Mouse (Mus musculus): Measurements from ENCODE around the gene Otud6a. TPM values are rescaled to one million over a fixed set of nuclear protein-coding genes. Genes with fewer than 3 reads are reported as not detected.
A peak's percentile ranks its signal among the peaks of the same experiment; 100 is the strongest.

Otud6a gene
- polyA plus RNA-seq, 1 experiment from 2014 or later = not detected

DNA sequence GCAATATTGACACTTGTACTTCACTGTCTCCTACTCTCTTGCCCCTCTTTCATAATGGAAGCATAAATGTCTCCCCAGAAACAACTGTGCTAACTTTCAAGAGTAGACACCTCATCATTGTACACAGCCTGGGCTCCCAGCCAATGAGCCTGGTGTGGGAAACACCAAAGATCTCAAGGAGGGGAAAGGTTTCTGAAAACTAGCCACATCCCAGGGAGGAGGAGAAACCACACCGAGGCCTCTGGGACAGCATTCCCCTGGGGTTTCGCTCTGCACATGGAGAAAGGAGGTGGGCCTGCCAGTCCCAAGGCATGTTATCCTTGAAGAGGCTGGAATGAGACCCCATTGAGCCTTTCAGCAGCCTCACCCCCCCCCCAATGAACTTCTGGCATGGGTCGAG, 41.3 kb downstream of the Otud6a start:
- ATAC-seq (ENCODE audit: insufficient number of reproducible peaks, insufficient read depth, low FRiP score, low TSS enrichment) = no peak
- WGBS = 87% methylated on average over 3 of the region's 3 CpGs
- Histone ChIP-seq H3K9me3 (no peaks in the 10 kb centered on the region), H3K4me1 (no peaks in the 10 kb centered on the region), H3K27me3 (peaks cover 3% of the 10 kb centered on the region; the same call in 1 of the 2 replicates), H3K9ac (no peak overlapping the region), H3K27ac (no peak overlapping the region), H3K36me3 (no peaks in the 10 kb centered on the region), H3K4me3 (no peak overlapping the region), H3K4me2 (replicated peaks) (no peak overlapping the region)

DNA sequence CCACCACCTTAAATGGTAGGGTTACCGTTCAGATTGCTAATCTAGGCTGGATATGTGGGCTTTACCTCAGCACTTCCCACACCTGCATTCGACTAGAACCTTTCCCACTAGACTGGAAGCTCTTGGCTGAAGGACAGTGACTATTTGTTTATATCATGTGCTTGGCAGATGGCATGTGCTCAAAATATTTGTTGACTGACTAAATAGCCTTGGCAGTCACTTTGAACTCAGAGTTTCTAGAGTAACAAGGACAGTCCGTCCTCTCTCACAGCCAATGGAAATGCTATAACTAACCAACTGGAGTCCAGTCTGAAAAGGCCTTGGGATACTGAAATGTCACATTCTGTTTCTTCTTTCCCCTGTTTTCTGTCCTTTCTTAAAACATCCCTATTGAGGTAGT, 42.7 kb downstream of the Otud6a start:
- H3K4me3 ChIP-seq = no peak overlapping the region
- H3K4me1 ChIP-seq = no peaks in the 10 kb centered on the region
- no peak overlapping the region for H3K4me2 ChIP-seq (replicated peaks)
- H3K9ac ChIP-seq = no peak overlapping the region
- WGBS = 79% methylated on average over 3 of the region's 3 CpGs
- H3K9me3 ChIP-seq = no peaks in the 10 kb centered on the region
- no peak for ATAC-seq (ENCODE audit: insufficient number of reproducible peaks, insufficient read depth, low FRiP score, low TSS enrichment)
- peaks cover 10% of the 10 kb centered on the region; the same call in 1 of the 2 replicates for H3K27me3 ChIP-seq
- no peaks in the 10 kb centered on the region for H3K36me3 ChIP-seq
- H3K27ac ChIP-seq = no peak overlapping the region

DNA sequence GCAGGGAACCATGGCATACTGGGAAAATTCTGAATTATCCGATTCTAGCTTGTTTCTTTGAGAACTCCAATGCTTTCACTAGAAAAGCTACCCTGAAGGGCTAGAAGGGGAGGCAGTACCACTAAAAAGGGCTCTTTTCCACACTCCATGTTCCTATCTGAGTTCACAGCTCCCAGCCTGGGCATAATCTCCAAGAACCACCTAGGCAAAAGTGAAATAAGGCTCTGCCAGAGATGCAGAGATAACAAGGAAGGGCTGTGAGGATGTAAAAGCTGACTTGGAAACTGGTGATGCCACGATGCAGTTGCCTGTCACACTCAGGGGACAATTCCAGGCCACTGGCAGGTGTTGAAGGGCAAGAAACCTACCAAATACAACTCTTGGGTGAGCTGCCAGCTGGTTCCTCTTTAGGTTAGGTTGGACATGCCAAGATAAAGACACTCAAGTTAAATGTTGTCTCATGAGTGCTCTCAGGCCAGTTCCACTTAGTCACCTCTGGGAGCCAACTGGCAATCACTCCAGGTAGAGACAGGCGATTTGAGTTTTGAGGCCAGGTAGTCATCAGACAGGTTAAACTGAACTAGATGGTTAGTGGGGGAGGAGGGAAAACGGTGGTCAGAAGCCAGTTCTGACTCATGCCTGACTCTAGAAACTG, 46.9 kb downstream of the Otud6a start:
- Histone ChIP-seq H3K9me3 (no peaks in the 10 kb centered on the region), H3K27me3 (peaks cover 10% of the 10 kb centered on the region; the same call in 1 of the 2 replicates), H3K4me3 (no peak overlapping the region), H3K4me2 (replicated peaks) (no peak overlapping the region), H3K4me1 (no peaks in the 10 kb centered on the region), H3K9ac (no peak overlapping the region), H3K36me3 (no peaks in the 10 kb centered on the region), H3K27ac (no peak overlapping the region)
- no peak for ATAC-seq (ENCODE audit: insufficient number of reproducible peaks, insufficient read depth, low FRiP score, low TSS enrichment)
- WGBS = 64% methylated on average over 4 of the region's 4 CpGs

MicroRNAs within 50 kb of the gene (microRNA counts, 519-probe panel; counts per million panel counts)
- 3,240 counts per million, percentile 72 among the panel's probes with 10 or more counts for microRNA mmu-miR-676

Small RNA genes within 50 kb of the gene (microRNA-seq; reads per million reads assigned to microRNA genes)
- gene Mir676 = 870 reads per million, percentile 75 among the genes with 10 or more reads in this experiment

Other genes with a start within 250 kb of the Otud6a start
- 0.19 and 0.69 TPM in 2 replicates for gene Awat2, start 13.7 kb downstream of the Otud6a start, polyA plus RNA-seq (2016; fragmentation: Nextera tagmentation; extraction: Ambion mirVana)
- gene Igbp1, start 65.3 kb downstream of the Otud6a start, polyA plus RNA-seq (2016; fragmentation: Nextera tagmentation; extraction: Ambion mirVana) = 37.5 and 38.1 TPM in 2 replicates
- gene Dgat2l6, start 95.8 kb downstream of the Otud6a start, polyA plus RNA-seq (2016; fragmentation: Nextera tagmentation; extraction: Ambion mirVana) = not detected in 2 replicates
- gene Awat1, start 143.2 kb downstream of the Otud6a start, polyA plus RNA-seq (2016; fragmentation: Nextera tagmentation; extraction: Ambion mirVana) = not detected in 2 replicates
- gene P2ry4, start 165.9 kb downstream of the Otud6a start, polyA plus RNA-seq (2016; fragmentation: Nextera tagmentation; extraction: Ambion mirVana) = not detected in 2 replicates
- gene Arr3, start 176.5 kb downstream of the Otud6a start, polyA plus RNA-seq (2016; fragmentation: Nextera tagmentation; extraction: Ambion mirVana) = not detected in 2 replicates
- gene Kif4, start 196.7 kb downstream of the Otud6a start, polyA plus RNA-seq (2016; fragmentation: Nextera tagmentation; extraction: Ambion mirVana) = 34.9 and 36.0 TPM in 2 replicates
- gene Pdzd11, start 197.6 kb downstream of the Otud6a start, polyA plus RNA-seq (2016; fragmentation: Nextera tagmentation; extraction: Ambion mirVana) = 119 and 122 TPM in 2 replicates

Data from embryonic facial prominence, embryonic 12.5 days (tissue).